Mouse (Mus musculus) brain, adult 2 months (tissue): ENCODE measurements around the gene B4galt3.
A peak's percentile ranks its signal among the peaks of the same experiment; 100 is the strongest.

Source experiments
- DNase-seq: peaks from one replicate; pipeline ENCODE4 v3.0.0; 2011; ENCODE audit warnings: low read depth, low spot score

B4galt3 gene

GRCm38 (mm10) chr1:171269848-171270572 is at the start of gene B4galt3:
B4galt3 (plus strand) TSS chr1:171270328.
- peak; percentile 97 for DNase-seq

DNA sequence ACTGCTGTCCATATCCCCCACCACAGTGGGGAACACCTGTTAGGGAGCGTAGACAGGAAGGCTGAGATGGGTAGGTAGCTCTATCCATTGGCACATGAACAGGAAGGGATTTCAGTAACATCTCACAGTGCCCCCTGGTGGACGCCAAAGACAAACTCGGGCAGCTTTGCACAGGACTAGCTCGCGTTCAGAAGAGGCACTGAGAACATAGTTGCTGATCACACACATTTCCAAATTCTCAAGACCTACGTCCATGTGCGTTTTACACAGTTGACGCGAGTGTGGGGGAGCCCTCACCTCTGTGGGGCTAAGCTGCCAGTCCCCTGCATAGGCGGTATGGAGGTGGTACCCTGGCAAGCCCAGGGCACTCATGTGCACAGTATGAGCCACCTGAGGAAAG is 49.3 kb upstream of the B4galt3 start:
- DNase-seq, result peak; percentile 96

DNA sequence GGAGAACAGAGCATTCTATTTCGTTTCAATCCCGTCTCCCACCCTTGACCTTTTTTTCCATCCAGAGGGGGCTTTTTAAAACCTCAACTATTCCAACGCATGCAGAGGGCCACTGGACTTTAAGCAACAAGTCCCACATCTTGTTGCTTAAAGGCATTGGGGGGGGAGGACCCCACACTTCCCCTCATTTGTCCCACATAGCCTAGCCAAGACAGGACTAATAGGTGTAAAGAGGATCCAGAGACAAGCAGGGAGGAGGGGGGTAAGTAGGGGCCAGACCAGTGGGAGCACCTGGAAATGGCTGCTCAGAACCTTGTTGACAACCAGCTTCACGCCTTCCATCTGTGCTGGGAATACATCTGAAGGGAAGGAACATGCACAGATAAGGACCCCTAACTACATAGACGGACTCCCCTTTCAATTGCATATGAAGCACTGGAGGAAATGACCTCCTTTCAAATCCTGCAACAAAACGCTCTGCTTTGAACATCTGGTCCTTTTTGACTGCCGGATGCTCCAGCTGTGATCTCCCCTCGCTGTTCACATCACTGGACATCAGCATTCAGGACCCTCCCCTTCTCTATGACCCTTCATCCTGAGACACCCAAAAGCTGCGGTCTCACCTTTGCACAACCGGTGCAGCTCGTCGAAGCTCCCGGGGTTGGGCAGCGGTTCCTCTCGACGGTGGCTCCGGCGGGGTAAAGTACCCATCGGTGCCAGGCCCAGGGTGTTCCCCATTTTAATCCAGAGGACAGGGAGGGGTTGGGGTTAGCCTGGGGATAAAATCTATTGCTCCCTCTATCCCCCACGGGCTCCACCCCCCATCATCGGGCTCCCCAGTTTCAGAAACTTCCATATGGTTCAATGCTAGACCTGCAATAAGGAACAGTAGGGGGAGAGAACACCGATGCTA is 48.6 kb upstream of the B4galt3 start:
- DNase-seq, result no peak

- peak; percentile 100 for DNase-seq
Observed at GRCm38 (mm10) chr1:171222238-171223155, 47.6 kb upstream of the B4galt3 start, which contains the start of gene Tomm40l. Tomm40l (minus strand) TSS chr1:171222514.

DNA sequence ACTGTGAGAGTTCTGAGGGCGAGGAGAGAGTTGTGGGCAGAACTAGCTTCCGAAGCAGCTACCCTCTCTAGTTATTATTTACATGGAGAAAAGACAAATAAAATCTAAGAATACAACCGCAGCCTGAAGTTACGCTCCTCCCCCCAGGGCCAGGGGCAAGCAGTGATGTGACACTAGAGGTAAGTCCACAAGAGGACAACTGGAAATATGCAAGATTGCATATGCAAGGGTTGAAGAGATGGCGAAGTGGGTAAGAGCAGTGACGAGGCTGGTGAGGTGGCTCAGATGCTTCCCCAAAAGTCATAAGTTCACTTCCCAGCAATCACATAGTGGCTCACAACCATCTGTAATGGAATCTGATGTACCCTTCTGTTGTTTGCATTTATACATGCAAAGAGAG is 47.0 kb upstream of the B4galt3 start:
- no peak for DNase-seq

- no peak for DNase-seq
Observed at GRCm38 (mm10) chr1:171223796-171224195, 46.3 kb upstream of the B4galt3 start.

GRCm38 (mm10) chr1:171224857-171225256 is 45.3 kb upstream of the B4galt3 start, which contains the start of gene Apoa2:
Apoa2 (plus strand) TSS chr1:171225054.
- no peak for DNase-seq

- no peak for DNase-seq
Observed at GRCm38 (mm10) chr1:171226780-171227179, 43.3 kb upstream of the B4galt3 start.

DNA sequence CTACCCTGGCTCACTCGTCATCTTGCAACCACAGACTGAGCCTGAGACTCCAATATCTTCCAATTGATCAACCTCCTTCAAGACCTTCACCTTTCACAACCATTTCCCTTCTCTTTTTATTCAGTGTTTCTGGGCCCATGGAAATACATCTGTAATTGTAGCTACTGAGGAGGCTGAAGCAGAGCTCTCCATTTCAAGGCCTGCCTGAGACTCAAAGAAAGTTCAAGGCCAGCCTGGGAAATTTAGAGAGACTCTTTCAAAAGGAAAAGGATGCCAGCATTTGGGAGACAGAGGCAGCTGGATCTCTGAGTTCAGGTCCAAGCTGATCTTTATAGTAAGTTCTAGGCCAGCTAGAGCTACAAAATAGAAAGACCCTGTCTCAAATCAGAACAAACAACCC is 42.2 kb upstream of the B4galt3 start:
- DNase-seq, result no peak

- DNase-seq, result no peak
Observed at GRCm38 (mm10) chr1:171229750-171230149, 40.4 kb upstream of the B4galt3 start.

GRCm38 (mm10) chr1:171230215-171230614 is 39.9 kb upstream of the B4galt3 start:
- DNase-seq, result no peak

- DNase-seq, result no peak
Observed at GRCm38 (mm10) chr1:171231844-171232243, 38.3 kb upstream of the B4galt3 start.

DNA sequence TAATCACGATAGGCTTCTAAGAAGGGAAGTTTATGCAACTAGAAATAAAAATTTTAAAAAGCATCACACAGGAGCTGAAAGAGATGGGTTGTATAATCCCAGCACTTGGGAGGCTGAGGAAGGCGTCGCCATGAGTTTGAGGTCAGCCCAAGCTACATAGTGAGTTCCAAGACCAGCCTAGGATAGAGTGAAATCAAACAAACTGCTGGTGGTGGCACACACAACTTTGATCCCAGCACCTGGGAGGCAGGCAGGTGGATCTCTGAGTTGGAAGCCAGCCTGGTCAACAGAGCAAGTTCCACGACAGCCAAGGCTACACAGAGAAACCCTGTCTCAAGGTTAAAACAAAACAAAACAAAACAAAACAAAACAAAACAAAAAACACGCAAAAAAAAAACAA is 37.8 kb upstream of the B4galt3 start:
- no peak for DNase-seq

DNA sequence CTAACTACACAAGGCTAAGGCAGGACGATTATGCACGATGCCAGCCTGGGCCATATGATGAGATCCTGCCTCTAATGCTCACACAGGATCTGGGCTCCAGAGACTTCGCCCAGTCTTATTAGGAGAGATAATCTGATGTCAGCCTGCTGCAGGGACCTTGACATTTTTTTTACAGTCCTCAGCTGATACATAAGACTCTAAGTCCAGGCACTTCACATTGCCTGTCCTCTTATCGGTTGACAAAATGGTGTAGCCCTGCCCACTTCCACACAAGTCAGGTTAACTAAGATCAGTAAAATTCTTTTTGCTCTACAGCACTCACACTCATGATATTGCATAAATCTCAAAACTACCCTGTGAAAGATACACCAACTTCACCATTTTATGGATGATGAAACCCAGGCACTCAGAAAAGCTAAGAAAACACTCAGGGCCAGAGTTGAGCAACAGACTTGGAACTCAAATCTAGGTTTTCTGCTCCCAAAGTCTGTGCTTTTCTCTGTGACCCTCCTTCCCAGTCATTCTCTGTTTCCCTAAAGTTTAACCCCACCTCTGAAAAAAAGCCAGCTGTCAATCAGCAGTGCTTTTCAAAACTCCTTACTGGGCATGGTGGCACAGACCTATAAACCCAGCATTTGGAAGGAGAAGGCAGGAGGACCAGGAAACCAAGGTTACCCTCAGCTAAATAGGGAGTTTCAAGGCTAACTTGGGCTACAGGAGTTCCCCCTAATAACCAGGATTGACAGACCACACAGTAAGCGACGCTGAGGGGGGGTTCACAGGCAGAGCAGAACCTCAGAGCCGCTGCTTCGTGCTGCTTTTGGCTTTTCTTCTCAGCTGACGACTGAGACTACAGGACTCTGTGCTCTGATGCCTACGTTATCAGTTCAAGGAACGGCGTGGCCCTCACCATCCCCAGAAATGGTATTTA is 37.1 kb upstream of the B4galt3 start:
- DNase-seq, result no peak

DNA sequence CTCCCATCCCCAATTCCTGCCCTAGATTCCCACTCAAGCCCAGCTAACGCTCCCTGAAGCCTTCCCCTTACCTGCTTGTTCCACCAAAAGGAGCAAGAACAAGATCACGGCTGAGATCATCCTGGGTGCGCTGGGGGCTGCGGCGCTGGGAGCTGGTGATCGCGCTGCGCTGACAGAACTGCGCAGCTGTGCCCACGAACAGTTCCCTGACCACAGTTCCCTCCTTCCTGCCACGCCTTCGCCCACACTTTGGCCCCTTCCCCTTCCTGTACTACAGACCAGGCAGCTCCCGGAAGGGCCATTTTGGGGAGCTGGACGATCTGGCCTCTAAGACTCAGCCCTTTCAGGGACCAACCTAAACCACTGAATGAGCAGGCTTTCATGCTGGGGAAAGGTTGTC is 36.0 kb upstream of the B4galt3 start, which contains the start of gene Fcer1g:
Gene Fcer1g (minus strand): TSS at position 240 of the 400 bp plus-strand sequence.
- no peak for DNase-seq

DNA sequence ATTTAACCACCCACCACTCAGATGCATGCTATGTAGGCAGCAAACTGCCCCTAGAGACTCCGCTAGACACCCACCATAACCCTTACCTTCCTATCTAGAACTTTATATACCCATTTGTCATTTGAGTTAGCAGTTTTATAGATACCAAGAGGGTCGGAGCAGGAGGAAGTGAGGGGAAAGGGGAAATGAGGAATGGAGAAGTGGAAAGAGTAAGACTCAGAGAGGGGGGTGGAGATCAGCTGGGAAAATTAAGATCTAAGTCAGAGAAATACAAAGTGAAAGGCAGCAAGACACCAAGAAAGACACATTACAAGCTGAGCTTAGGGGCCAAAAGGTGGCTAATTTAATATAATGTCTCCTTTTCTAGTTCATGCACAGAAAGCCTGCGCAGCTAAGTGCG is 35.6 kb upstream of the B4galt3 start:
- no peak for DNase-seq

GRCm38 (mm10) chr1:171235791-171236190 is 34.3 kb upstream of the B4galt3 start:
- DNase-seq, result no peak

- DNase-seq, result no peak
Observed at GRCm38 (mm10) chr1:171237438-171237837, 32.7 kb upstream of the B4galt3 start.

- DNase-seq, result peak; percentile 62
Observed at GRCm38 (mm10) chr1:171238463-171238862, 31.7 kb upstream of the B4galt3 start.

DNA sequence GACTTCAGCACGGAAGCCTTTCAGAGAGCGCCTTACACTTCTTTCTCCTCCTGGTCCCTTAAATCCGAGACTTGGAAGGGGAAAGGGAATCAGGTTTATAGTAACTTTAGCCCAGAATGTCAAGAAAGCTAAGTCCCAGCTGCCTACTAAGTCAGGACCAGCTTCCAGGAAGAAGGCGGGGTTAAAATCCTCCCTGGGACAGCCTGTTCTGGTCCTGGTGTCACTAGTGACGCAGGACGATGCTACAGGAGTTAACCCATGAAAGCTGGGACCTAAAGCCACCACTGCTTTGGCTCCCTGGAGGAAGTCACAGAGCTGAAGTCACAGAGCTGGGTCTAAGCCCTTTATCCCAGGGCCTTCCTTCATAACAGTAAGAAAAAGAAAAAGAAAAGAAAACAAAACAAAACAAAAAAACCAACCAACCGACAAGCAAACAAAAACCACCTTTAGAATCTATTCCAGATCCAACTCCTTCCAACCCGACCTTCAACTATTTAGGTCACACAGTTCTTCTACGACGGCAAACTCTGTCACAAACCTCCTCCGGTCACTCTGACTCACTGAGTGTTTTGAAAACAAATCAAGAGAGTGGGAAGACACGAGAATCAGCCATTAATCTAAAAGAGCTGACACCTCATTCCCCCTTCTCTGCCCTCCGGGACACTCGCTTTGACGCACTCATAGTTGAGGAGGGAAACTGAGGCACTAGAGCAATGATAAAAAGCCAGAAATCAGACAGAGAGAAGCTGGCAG is 30.0 kb upstream of the B4galt3 start:
- DNase-seq, result no peak
